Mouse (Mus musculus): ENCODE results near the gene Tbata.

Gene Tbata

DNA sequence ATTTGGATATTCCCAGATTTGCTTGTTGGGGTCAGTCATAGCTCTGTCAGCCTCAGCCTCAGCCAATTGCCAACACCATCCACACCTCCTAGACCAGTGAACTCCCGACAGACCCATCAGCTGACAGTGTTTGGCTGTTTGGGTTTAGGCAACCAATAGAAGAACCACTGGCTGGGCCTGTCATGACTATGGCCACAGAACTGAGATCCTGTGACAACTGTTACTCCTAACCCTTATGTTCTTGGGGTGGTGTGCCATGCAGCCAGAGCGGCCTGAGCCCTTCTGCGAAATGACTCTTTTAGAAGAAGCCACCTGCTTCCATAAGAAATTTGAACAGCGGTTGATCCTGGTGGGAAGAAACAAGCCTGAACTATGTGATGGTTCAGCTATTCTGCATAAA lies 39.4 kb downstream of the Tbata start:
- DNase-seq (ENCODE audit: low spot score): no peak

- DNase-seq (ENCODE audit: low spot score): no peak
Measured at GRCm38 (mm10) chr10:61211743-61212142, 40.0 kb downstream of the Tbata start.

- no peak for DNase-seq (ENCODE audit: low spot score)
Measured at GRCm38 (mm10) chr10:61212817-61213216, 41.1 kb downstream of the Tbata start.

- no peak for DNase-seq (ENCODE audit: low spot score)
Measured at GRCm38 (mm10) chr10:61215658-61216057, 43.9 kb downstream of the Tbata start.

GRCm38 (mm10) chr10:61216163-61216562 lies 44.4 kb downstream of the Tbata start:
- no peak for DNase-seq (ENCODE audit: low spot score)

DNA sequence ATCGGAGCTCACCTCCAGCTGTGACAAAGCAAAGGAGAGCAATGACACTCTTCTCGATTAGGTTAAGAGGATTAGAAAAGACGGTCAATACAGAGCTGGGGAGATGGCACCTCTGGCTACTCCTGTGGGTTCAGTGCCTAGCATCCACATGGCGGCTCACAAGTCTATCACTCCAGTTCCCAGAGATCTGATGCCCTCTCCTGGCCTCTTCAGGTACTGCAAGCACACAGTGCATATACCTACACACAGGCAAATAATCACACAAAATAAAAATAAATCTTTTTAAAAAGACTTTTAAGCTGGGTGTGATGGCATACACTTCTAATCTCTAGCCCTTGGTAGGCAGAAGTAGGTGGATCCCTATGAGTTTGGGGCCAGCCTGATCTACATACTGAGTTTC lies 47.6 kb downstream of the Tbata start:
- DNase-seq (ENCODE audit: low spot score): no peak

GRCm38 (mm10) chr10:61225694-61226093 lies 53.9 kb downstream of the Tbata start:
- no peak for DNase-seq (ENCODE audit: low spot score)

- no peak for DNase-seq (ENCODE audit: low spot score)
Measured at GRCm38 (mm10) chr10:61226784-61227396, 55.1 kb downstream of the Tbata start.

GRCm38 (mm10) chr10:61231756-61232155 lies 60.0 kb downstream of the Tbata start:
- no peak for DNase-seq (ENCODE audit: low spot score)

- DNase-seq (ENCODE audit: low spot score): no peak
Measured at GRCm38 (mm10) chr10:61232858-61233567, 61.3 kb downstream of the Tbata start.

- no peak for DNase-seq (ENCODE audit: low spot score)
Measured at GRCm38 (mm10) chr10:61234319-61234718, 62.6 kb downstream of the Tbata start.

DNA sequence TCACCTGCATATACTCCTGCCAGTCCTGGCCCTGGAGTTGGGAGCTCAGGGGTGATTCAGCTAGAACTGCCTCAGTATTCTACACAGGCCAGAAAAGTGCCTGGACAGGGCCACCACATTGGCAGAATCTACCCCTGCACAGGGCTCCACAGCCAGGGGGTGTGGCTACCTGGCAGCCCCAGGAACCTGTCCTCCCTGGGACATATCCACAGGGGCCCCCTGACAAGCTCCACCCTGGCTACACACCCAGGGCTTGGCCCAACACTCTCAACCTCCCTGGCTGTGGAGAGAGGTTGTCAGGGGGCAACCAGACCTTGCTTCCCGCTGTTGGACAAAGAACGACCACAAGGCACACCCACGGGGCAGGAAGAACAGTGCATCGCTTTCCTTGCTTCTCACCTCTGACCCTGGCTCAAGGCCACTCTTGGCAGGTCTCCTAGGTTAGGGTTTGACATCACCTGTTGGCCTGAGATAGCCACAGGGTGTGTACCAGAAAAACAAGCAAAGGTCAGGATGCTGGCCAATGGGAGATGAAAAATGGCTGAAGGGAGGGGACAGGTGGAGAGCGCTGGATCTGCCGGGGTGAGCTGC lies 64.0 kb downstream of the Tbata start:
- no peak for DNase-seq (ENCODE audit: low spot score)

GRCm38 (mm10) chr10:61236683-61237390 lies 65.1 kb downstream of the Tbata start:
- no peak for DNase-seq (ENCODE audit: low spot score)

DNA sequence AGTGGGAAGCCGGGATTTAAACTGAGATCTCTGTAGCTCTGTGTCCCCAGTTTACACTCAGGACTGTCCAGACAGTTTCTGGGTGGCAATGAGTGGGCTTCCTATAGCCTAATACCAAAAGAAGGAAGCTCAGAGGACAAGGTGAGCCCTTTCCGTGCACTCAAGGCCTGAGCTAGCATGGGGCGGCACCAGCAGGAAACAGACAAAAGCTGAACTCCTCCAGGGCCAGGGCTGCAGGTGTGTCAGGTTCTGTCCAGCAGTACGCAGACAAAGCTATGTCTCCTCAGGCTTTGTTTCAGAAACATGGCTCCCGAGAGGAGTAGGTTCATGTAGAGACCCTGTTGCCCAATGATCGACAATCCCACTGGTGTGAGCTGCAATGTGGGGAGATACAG lies 65.6 kb downstream of the Tbata start:
- no peak for DNase-seq (ENCODE audit: low spot score)

All from spleen, adult 12 weeks (tissue).